ENCODE assay signal across 8 mouse cellular contexts in the genomic region with DNA sequence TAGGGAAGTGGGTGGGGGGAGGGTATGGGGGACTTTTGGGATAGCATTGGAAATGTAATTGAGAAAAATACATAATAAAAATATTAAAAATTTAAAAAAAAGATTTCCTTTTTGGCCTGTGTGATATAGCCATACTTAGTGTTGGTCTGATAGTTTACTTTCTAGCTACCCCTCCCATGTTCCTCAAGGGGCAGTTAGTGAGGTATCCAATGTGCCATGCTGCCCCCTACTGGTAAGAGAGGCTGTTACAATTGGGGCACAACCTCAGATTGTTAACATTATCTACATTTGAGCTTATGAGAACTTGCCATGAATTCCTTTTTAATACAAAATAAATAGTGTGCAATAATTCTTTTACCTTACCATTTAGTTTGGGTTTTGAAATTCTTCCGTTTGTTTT.
DNase-seq lines count a peak whose midpoint lies in the region; ATAC-seq lines count a peak whose summit lies in the region.
"Had no signal": no experiment of that assay in that cellular context is flagged by ENCODE, and none has a peak within 500 bp of the region (broad histone marks: within the 10 kb centered on the region; RNA-seq: fewer than 3 reads in every experiment).

No protein-coding gene starts in this region.

- intact Hi-C loops in gastrocnemius, postnatal 14 days (cut with DNase I; ENCODE audit: low total_unique reads): loop anchor here (5.0 kb wide), 1 partner anchor 372 kb away; no protein-coding TSS in a partner anchor

- H3K27me3 ChIP-seq in midbrain, embryonic 12.5 days: no peaks in the 10 kb centered on the region
- H3K27me3 ChIP-seq in midbrain, embryonic 16.5 days (ENCODE audit: control insufficient read depth, insufficient read depth, low read depth, low read length): no peaks in the 10 kb centered on the region
- no peaks in the 10 kb centered on the region for H3K27me3 ChIP-seq in neural tube, embryonic 13.5 days
- H3K27me3 ChIP-seq: limb, embryonic 15.5 days had no signal

- H3K4me2 ChIP-seq in midbrain, embryonic 12.5 days (replicated peaks): no peak overlapping the region
- H3K4me2 ChIP-seq in midbrain, embryonic 16.5 days (ENCODE audit: low read length): no peak overlapping the region
- H3K4me2 ChIP-seq in neural tube, embryonic 13.5 days: no peak overlapping the region
- H3K4me2 ChIP-seq: limb, embryonic 15.5 days had no signal

- H3K27ac ChIP-seq in midbrain, embryonic 12.5 days (replicated peaks): no peak overlapping the region
- no peak overlapping the region for H3K27ac ChIP-seq in midbrain, embryonic 16.5 days (ENCODE audit: low read length)
- H3K27ac ChIP-seq in neural tube, embryonic 13.5 days (replicated peaks): no peak overlapping the region
- H3K27ac ChIP-seq: limb, embryonic 15.5 days had no signal

- H3K4me1 ChIP-seq in midbrain, embryonic 12.5 days: peaks cover 14% of the 10 kb centered on the region; the same call in 1 of the 2 replicates
- H3K4me1 ChIP-seq in midbrain, embryonic 16.5 days (ENCODE audit: control insufficient read depth, insufficient read depth, low read length): peaks cover 8% of the 10 kb centered on the region
- peaks cover 15% of the 10 kb centered on the region for H3K4me1 ChIP-seq in neural tube, embryonic 13.5 days (replicated peaks)
- H3K4me1 ChIP-seq: limb, embryonic 15.5 days had no signal

- no peak overlapping the region for H3K9ac ChIP-seq in midbrain, embryonic 12.5 days (replicated peaks)
- no peak overlapping the region for H3K9ac ChIP-seq in midbrain, embryonic 16.5 days (ENCODE audit: low read depth, low read length)
- H3K9ac ChIP-seq in neural tube, embryonic 13.5 days: no peak overlapping the region
- H3K9ac ChIP-seq: limb, embryonic 15.5 days had no signal

- no peak overlapping the region for H3K4me3 ChIP-seq in midbrain, embryonic 12.5 days
- no peak overlapping the region for H3K4me3 ChIP-seq in midbrain, embryonic 16.5 days (ENCODE audit: low read depth, low read length)
- H3K4me3 ChIP-seq in neural tube, embryonic 13.5 days: no peak overlapping the region
- H3K4me3 ChIP-seq: limb, embryonic 15.5 days had no signal

- H3K36me3 ChIP-seq in midbrain, embryonic 12.5 days: no peaks in the 10 kb centered on the region
- H3K36me3 ChIP-seq in midbrain, embryonic 16.5 days (ENCODE audit: control insufficient read depth, insufficient read depth, low read length): no peaks in the 10 kb centered on the region
- no peaks in the 10 kb centered on the region for H3K36me3 ChIP-seq in neural tube, embryonic 13.5 days
- H3K36me3 ChIP-seq: limb, embryonic 15.5 days had no signal

- no peaks in the 10 kb centered on the region for H3K9me3 ChIP-seq in midbrain, embryonic 12.5 days
- H3K9me3 ChIP-seq in midbrain, embryonic 16.5 days (replicated peaks; ENCODE audit: control insufficient read depth, low read length, poor library complexity, severe bottlenecking): no peaks in the 10 kb centered on the region
- H3K9me3 ChIP-seq in neural tube, embryonic 13.5 days: no peaks in the 10 kb centered on the region
- H3K9me3 ChIP-seq: limb, embryonic 15.5 days had no signal

- peak; percentile 38 for DNase-seq in R1 (ENCODE audit: low read depth, low spot score)
- peak; percentile 41 for DNase-seq in c-Kit-positive CD71-negative TER-119-negative erythroid progenitor cells, embryonic 14.5 days (ENCODE audit: low read depth)
- peak; percentile 36 for DNase-seq in gastrocnemius, postnatal 14 days
- peak; percentile 65 to 67 for DNase-seq in kidney, postnatal 4 days

- ATAC-seq in midbrain, embryonic 12.5 days (ENCODE audit: low FRiP score, low read depth): peak; percentile 50; the same call in 1 of the 2 replicates
- ATAC-seq in midbrain, embryonic 16.5 days: no peak
- 0 out of 2 replicates have a peak, but pooled peaks have one; percentile 30 for ATAC-seq in neural tube, embryonic 13.5 days (ENCODE audit: low read depth)

- 39% methylated on average over 1 of the region's 1 CpGs for WGBS in midbrain, embryonic 12.5 days
- WGBS in midbrain, embryonic 16.5 days: 41% methylated on average over 1 of the region's 1 CpGs
- 49% methylated on average over 1 of the region's 1 CpGs for WGBS in neural tube, embryonic 13.5 days
